Mouse (Mus musculus) spleen, adult 12 weeks (tissue): ENCODE measurements around the gene Rccd1.
A peak's percentile ranks its signal among the peaks of the same experiment; 100 is the strongest.

Experiments used
- DNase-seq: peaks from one replicate; pipeline ENCODE4 v3.0.0; 2022; ENCODE audit warnings: low spot score

Gene Rccd1

GRCm38 (mm10) chr7:80299568-80299967, 24.7 kb downstream of the Rccd1 start:
- DNase-seq, result no peak

- DNase-seq, result no peak
These were observed 25.5 kb downstream of the Rccd1 start for GRCm38 (mm10) chr7:80298754-80299153.

- no peak for DNase-seq
These were observed 27.2 kb downstream of the Rccd1 start for GRCm38 (mm10) chr7:80297041-80297440.

GRCm38 (mm10) chr7:80296462-80296861, 27.8 kb downstream of the Rccd1 start:
- no peak for DNase-seq

- DNase-seq, result no peak
These were observed 29.2 kb downstream of the Rccd1 start for GRCm38 (mm10) chr7:80294764-80295648.

GRCm38 (mm10) chr7:80294062-80294763, 30.0 kb downstream of the Rccd1 start, which contains the start of gene Prc1:
Prc1 (plus strand) TSS chr7:80294450.
- peak; percentile 99 for DNase-seq

GRCm38 (mm10) chr7:80287736-80288135, 36.5 kb downstream of the Rccd1 start:
- DNase-seq, result no peak

GRCm38 (mm10) chr7:80285725-80286124, 38.5 kb downstream of the Rccd1 start:
- DNase-seq, result no peak

GRCm38 (mm10) chr7:80284391-80284790, 39.9 kb downstream of the Rccd1 start:
- DNase-seq, result no peak

GRCm38 (mm10) chr7:80283226-80283918, 40.9 kb downstream of the Rccd1 start:
- DNase-seq, result no peak

GRCm38 (mm10) chr7:80281646-80282045, 42.6 kb downstream of the Rccd1 start:
- no peak for DNase-seq

GRCm38 (mm10) chr7:80280998-80281397, 43.3 kb downstream of the Rccd1 start:
- DNase-seq, result no peak

GRCm38 (mm10) chr7:80280032-80280431, 44.2 kb downstream of the Rccd1 start:
- DNase-seq, result no peak

GRCm38 (mm10) chr7:80276374-80276773, 47.9 kb downstream of the Rccd1 start:
- DNase-seq, result no peak

GRCm38 (mm10) chr7:80273456-80273855, 50.8 kb downstream of the Rccd1 start:
- DNase-seq, result no peak

- DNase-seq, result no peak
These were observed 54.5 kb downstream of the Rccd1 start for GRCm38 (mm10) chr7:80269751-80270255.

GRCm38 (mm10) chr7:80268897-80269750, 55.1 kb downstream of the Rccd1 start, which contains the start of gene Vps33b:
Vps33b (plus strand) TSS chr7:80269649.
- DNase-seq, result peak; percentile 84

GRCm38 (mm10) chr7:80267764-80268163, 56.5 kb downstream of the Rccd1 start:
- no peak for DNase-seq

GRCm38 (mm10) chr7:80264606-80265005, 59.6 kb downstream of the Rccd1 start:
- DNase-seq, result no peak

GRCm38 (mm10) chr7:80261372-80261990, 62.8 kb downstream of the Rccd1 start:
- no peak for DNase-seq
